Mouse (Mus musculus): ENCODE measurements at regions not wholly inside any gene's neighbourhood (a gene's known extent, or its start where the extent isn't known, plus 50 kb on each side); places are given as distances from the start of the nearest gene placed in this dataset.
"Not testable (repeated sequence)": the region's sequence is repeated elsewhere in the genome, so short reads cannot be mapped to it uniquely, and the experiment has no call there.

- no peak for DNase-seq
Measured at GRCm38 (mm10) chr2:17946047-17946446, 50.7 kb downstream of the H2al2a start.

GRCm38 (mm10) chr2:17945369-17945915 is 51.3 kb downstream of the H2al2a start:
- no peak for DNase-seq

GRCm38 (mm10) chr2:17943506-17943905 is 53.3 kb downstream of the H2al2a start:
- no peak for DNase-seq

GRCm38 (mm10) chr2:17942528-17943387 is 54.0 kb downstream of the H2al2a start:
- DNase-seq, result no peak

- DNase-seq, result no peak
Measured at GRCm38 (mm10) chr2:17941921-17942320, 54.8 kb downstream of the H2al2a start.

- DNase-seq, result not testable (repeated sequence)
Measured at GRCm38 (mm10) chr2:17939857-17940848, 56.6 kb downstream of the H2al2a start.

- no peak for DNase-seq
Measured at GRCm38 (mm10) chr2:17939183-17939856, 57.4 kb downstream of the H2al2a start.

- no peak for DNase-seq
Measured at GRCm38 (mm10) chr2:17936527-17937139, 60.1 kb downstream of the H2al2a start.

GRCm38 (mm10) chr2:17935916-17936315 is 60.8 kb downstream of the H2al2a start:
- DNase-seq, result no peak

GRCm38 (mm10) chr2:17935466-17935865 is 61.3 kb downstream of the H2al2a start:
- DNase-seq, result no peak

GRCm38 (mm10) chr2:17934610-17935009 is 62.1 kb downstream of the H2al2a start:
- DNase-seq, result no peak

GRCm38 (mm10) chr2:17932932-17933790 is 63.6 kb downstream of the H2al2a start:
- DNase-seq, result no peak

GRCm38 (mm10) chr2:17932426-17932931 is 64.3 kb downstream of the H2al2a start:
- no peak for DNase-seq

- no peak for DNase-seq
Measured at GRCm38 (mm10) chr2:17931881-17932280, 64.9 kb downstream of the H2al2a start.

- peak; percentile 12 to 21 for DNase-seq
Measured at GRCm38 (mm10) chr2:17918861-17919648, 77.7 kb downstream of the H2al2a start.

- DNase-seq, result no peak
Measured at GRCm38 (mm10) chr2:17917238-17917946, 79.4 kb downstream of the H2al2a start.

GRCm38 (mm10) chr2:17902616-17903015 is 94.1 kb downstream of the H2al2a start:
- DNase-seq, result no peak

GRCm38 (mm10) chr2:17900202-17900601 is 96.6 kb downstream of the H2al2a start:
- no peak for DNase-seq

GRCm38 (mm10) chr2:17898780-17899179 is 98.0 kb downstream of the H2al2a start:
- no peak for DNase-seq
